7 mouse cellular contexts compared by ENCODE assay signal in genomic region chr15:78927021-78927787, GRCm38 (mm10). TPM values are rescaled to one million over a fixed set of nuclear protein-coding genes. Genes with fewer than 3 reads are reported as not detected.
DNase-seq lines count a peak whose midpoint lies in the region; ATAC-seq and TF ChIP-seq lines count a peak whose summit lies in the region.

No protein-coding gene starts in this region.

- H3K4me1 ChIP-seq in intestine, embryonic 16.5 days (ENCODE audit: control insufficient read depth, insufficient read depth, low read length): peaks cover 29% of the 10 kb centered on the region
- H3K4me1 ChIP-seq in lung, adult 2 months (ENCODE audit: control insufficient read depth, insufficient read depth, low read length): peaks cover 6% of the 10 kb centered on the region

- H3K27ac ChIP-seq in intestine, embryonic 16.5 days (ENCODE audit: low read length): peak overlapping the region; percentile 94

- DNase-seq in MN1 (ENCODE audit: low spot score): peak; percentile 54
- peak; percentile 62 for DNase-seq in gastrocnemius, adult 18-20 months (ENCODE audit: low spot score)
- DNase-seq in lung, adult 2 months: peak; percentile 17
- DNase-seq in splenic B cell, adult 2 months (ENCODE audit: low read depth, low spot score): peak; percentile 15
- DNase-seq in ovary, postnatal 10 days (ENCODE audit: low spot score): no peak

- peaks cover 27% of the 10 kb centered on the region for H3K79me3 ChIP-seq in C2C12 (ENCODE audit: low read depth)

- peaks cover 33% of the 10 kb centered on the region for H3K36me3 ChIP-seq in C2C12 (ENCODE audit: control insufficient read depth, insufficient read depth)
- peaks cover 8% of the 10 kb centered on the region; the same call in 1 of the 2 replicates for H3K36me3 ChIP-seq in intestine, embryonic 16.5 days (ENCODE audit: control insufficient read depth, insufficient read depth, low read length)
- no peaks in the 10 kb centered on the region for H3K36me3 ChIP-seq in splenic B cell, adult 2 months (ENCODE audit: control insufficient read depth, insufficient read depth, low read length, poor library complexity, severe bottlenecking)

- peak overlapping the region; percentile 99 for H3ac ChIP-seq in C2C12 (ENCODE audit: control insufficient read depth, insufficient read length, low read depth)

- peak overlapping the region; percentile 88 for H3K4me2 ChIP-seq in intestine, embryonic 16.5 days (ENCODE audit: low read depth, low read length)

- H3K27me3 ChIP-seq in C2C12 (ENCODE audit: control insufficient read depth, insufficient read depth, insufficient read length): no peaks in the 10 kb centered on the region
- no peaks in the 10 kb centered on the region for H3K27me3 ChIP-seq in intestine, embryonic 16.5 days (replicated peaks; ENCODE audit: control insufficient read depth, insufficient read depth, low read length)
- H3K27me3 ChIP-seq in splenic B cell, adult 2 months (ENCODE audit: control insufficient read depth, insufficient read depth, low read length, poor library complexity, severe bottlenecking): no peaks in the 10 kb centered on the region

- no peak for TF ChIP-seq CTCF in C2C12 (IDR thresholded peaks at IDR 0.05; ENCODE audit: control insufficient read depth, insufficient read depth, insufficient read length)
- no peak for TF ChIP-seq CTCF in lung, adult 2 months (IDR thresholded peaks at IDR 0.05; ENCODE audit: insufficient read depth, low read length)

- no peak for ATAC-seq in intestine, embryonic 16.5 days

- peak overlapping the region; percentile 73 for H3K9ac ChIP-seq in intestine, embryonic 16.5 days (ENCODE audit: low read depth, low read length)

- no peaks in the 10 kb centered on the region for H3K9me3 ChIP-seq in intestine, embryonic 16.5 days (ENCODE audit: control insufficient read depth, low read length)

- H3K79me2 ChIP-seq in C2C12 (ENCODE audit: control insufficient read depth, insufficient read depth): peaks cover 37% of the 10 kb centered on the region

- 20% methylated on average over 15 of the region's 15 CpGs for WGBS in intestine, embryonic 16.5 days
- 28% methylated on average over 15 of the region's 15 CpGs for WGBS in lung, adult 2 months

- H3K4me3 ChIP-seq in C2C12 (ENCODE audit: insufficient read depth, poor library complexity, severe bottlenecking): peak overlapping the region; percentile 99
- H3K4me3 ChIP-seq in intestine, embryonic 16.5 days (ENCODE audit: low read length): peak overlapping the region; percentile 56
- H3K4me3 ChIP-seq in lung, adult 2 months (replicated peaks; ENCODE audit: extremely low read depth, low read depth, low read length): peak overlapping the region; percentile 72

- no peak for TF ChIP-seq POLR2A in lung, adult 2 months (IDR thresholded peaks at IDR 0.05; ENCODE audit: borderline replicate concordance, extremely low read depth, low read depth, low read length)

TF ChIP-seq in C2C12, 6 proteins besides CTCF, POLR2A, EP300 and RAD21:
- no peak for TF ChIP-seq MYOG (IDR thresholded peaks at IDR 0.05; ENCODE audit: control insufficient read depth, extremely low read depth, insufficient read length)
- TF ChIP-seq CEBPB (IDR thresholded peaks at IDR 0.05; ENCODE audit: low read depth): no peak
- no peak for TF ChIP-seq FOSL1 (IDR thresholded peaks at IDR 0.05; ENCODE audit: insufficient read depth, low read length, poor library complexity, severe bottlenecking)
- no peak for TF ChIP-seq USF1 (IDR thresholded peaks at IDR 0.05; ENCODE audit: low read depth)
- peak; percentile 10 for TF ChIP-seq MAX (IDR thresholded peaks at IDR 0.05)
- peak; percentile 18 for TF ChIP-seq MYOD1 (IDR thresholded peaks at IDR 0.05; ENCODE audit: control insufficient read depth, insufficient read length, low read depth)
TF ChIP-seq in C2C12: peak in this region for 2.

RNA-seq across cellular contexts. Expression of gene Lgals1, which starts 0.7 kb away (rescaled TPM):
- polyA plus RNA-seq in C2C12 (2012; fragmentation: generic; extraction: Trizol): 18,755 TPM
- 100 to 1,000 TPM; 229 to 364 TPM for total RNA-seq in gastrocnemius, adult 18-20 months (2021)
- polyA plus RNA-seq in intestine, embryonic 16.5 days (2015; fragmentation: Nextera tagmentation; extraction: Ambion mirVana): 865 and 927 TPM in 2 replicates
- polyA plus RNA-seq in lung, adult 2 months (2012; rRNA removed): 250 and 251 TPM in 2 replicates

RNA-seq across cellular contexts. Expression of gene Nol12, which starts 7.5 kb away (rescaled TPM):
- polyA plus RNA-seq in C2C12 (2012; fragmentation: generic; extraction: Trizol): 108 TPM
- 10 to 100 TPM; 26.4 to 29.1 TPM for total RNA-seq in gastrocnemius, adult 18-20 months (2021)
- 38.1 and 43.7 TPM in 2 replicates for polyA plus RNA-seq in intestine, embryonic 16.5 days (2015; fragmentation: Nextera tagmentation; extraction: Ambion mirVana)
- 15.2 and 16.4 TPM in 2 replicates for polyA plus RNA-seq in lung, adult 2 months (2012; rRNA removed)

RNA-seq across cellular contexts. Expression of gene Pdxp, which starts 13.5 kb away (rescaled TPM):
- 25.1 TPM for polyA plus RNA-seq in C2C12 (2012; fragmentation: generic; extraction: Trizol)
- total RNA-seq in gastrocnemius, adult 18-20 months (2021): 1 to 10 TPM; 1.3 to 1.9 TPM
- polyA plus RNA-seq in intestine, embryonic 16.5 days (2015; fragmentation: Nextera tagmentation; extraction: Ambion mirVana): 2.2 and 6.4 TPM in 2 replicates
- 3.5 and 4.2 TPM in 2 replicates for polyA plus RNA-seq in lung, adult 2 months (2012; rRNA removed)

RNA-seq across cellular contexts. Expression of gene Triobp, which starts 20.3 kb away (rescaled TPM):
- 35.7 TPM for polyA plus RNA-seq in C2C12 (2012; fragmentation: generic; extraction: Trizol)
- 10 to 100 TPM; 38.8 to 40.7 TPM for total RNA-seq in gastrocnemius, adult 18-20 months (2021)
- 54.3 and 58.7 TPM in 2 replicates for polyA plus RNA-seq in intestine, embryonic 16.5 days (2015; fragmentation: Nextera tagmentation; extraction: Ambion mirVana)
- 49.6 and 56.3 TPM in 2 replicates for polyA plus RNA-seq in lung, adult 2 months (2012; rRNA removed)

RNA-seq across cellular contexts. Expression of gene Sh3bp1, which starts 27.6 kb away (rescaled TPM):
- polyA plus RNA-seq in C2C12 (2012; fragmentation: generic; extraction: Trizol): 23.4 TPM
- total RNA-seq in gastrocnemius, adult 18-20 months (2021): 1 to 10 TPM; 1.0 to 1.9 TPM
- 21.5 and 23.3 TPM in 2 replicates for polyA plus RNA-seq in intestine, embryonic 16.5 days (2015; fragmentation: Nextera tagmentation; extraction: Ambion mirVana)
- polyA plus RNA-seq in lung, adult 2 months (2012; rRNA removed): 77.8 and 92.6 TPM in 2 replicates

Comparison
In these comparisons a context has a peak if more than half of its experiments do, and no peak if none do; other contexts are left out.
1. RNA of gene Lgals1, which starts 0.7 kb away (polyA plus RNA-seq): 18,755 TPM in C2C12 (single experiment); 865 to 927 TPM in intestine, embryonic 16.5 days and 250 to 251 TPM in lung, adult 2 months; every median in the first group is over 10 times any median in the second.
2. Peak in every context shown above with its lines, with median percentiles within 50 percentile points of each other: H3K4me3 ChIP-seq.